Mouse (Mus musculus): ENCODE results near the gene Nwd2.

The Nwd2 gene

DNA sequence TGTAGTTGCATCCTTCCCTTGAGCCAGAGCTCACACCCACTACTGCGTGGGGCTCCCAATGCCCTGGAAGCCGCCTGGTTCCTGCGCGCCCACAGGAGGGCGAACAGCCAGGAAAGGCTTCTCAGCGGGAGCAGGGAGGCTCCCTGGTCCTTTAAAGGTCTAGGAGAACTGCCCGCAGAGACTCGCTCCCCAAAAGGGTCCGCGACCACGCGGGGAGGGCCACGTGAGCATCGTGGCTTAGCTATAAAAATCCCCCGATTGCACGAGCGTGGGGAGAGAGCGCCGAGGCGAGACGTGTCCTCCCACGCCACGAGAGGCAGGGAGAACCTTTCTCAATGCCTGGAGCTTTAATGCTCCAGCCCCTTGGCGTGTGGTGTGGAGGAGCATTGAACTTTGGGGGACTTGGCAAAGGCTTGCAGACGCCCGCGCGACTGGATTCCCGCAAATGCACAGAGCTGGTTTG is at the start of gene Nwd2:
Nwd2 (plus strand) TSS at position 33 of the 463 bp plus-strand sequence.
- DNase-seq (ENCODE audit: low spot score): no peak

DNA sequence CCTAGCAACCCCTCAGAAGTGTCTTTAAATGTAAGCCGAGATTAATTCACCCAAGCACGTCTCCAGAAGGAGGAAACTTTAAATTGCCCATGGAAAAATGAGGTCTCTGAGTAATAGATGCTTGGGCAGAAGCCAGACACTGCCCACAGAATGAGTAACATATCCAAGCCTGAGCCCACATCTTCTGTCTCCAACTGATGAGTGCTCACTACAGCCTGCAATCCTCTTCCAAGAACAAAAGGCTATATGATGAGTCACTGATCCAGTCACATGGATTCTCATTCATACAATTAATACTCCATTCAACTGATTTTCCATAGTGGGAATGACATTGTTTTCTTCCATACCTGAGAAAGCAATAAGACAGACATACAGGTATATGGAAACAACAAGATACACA is 41.5 kb upstream of the Nwd2 start:
- DNase-seq (ENCODE audit: low spot score): no peak

DNA sequence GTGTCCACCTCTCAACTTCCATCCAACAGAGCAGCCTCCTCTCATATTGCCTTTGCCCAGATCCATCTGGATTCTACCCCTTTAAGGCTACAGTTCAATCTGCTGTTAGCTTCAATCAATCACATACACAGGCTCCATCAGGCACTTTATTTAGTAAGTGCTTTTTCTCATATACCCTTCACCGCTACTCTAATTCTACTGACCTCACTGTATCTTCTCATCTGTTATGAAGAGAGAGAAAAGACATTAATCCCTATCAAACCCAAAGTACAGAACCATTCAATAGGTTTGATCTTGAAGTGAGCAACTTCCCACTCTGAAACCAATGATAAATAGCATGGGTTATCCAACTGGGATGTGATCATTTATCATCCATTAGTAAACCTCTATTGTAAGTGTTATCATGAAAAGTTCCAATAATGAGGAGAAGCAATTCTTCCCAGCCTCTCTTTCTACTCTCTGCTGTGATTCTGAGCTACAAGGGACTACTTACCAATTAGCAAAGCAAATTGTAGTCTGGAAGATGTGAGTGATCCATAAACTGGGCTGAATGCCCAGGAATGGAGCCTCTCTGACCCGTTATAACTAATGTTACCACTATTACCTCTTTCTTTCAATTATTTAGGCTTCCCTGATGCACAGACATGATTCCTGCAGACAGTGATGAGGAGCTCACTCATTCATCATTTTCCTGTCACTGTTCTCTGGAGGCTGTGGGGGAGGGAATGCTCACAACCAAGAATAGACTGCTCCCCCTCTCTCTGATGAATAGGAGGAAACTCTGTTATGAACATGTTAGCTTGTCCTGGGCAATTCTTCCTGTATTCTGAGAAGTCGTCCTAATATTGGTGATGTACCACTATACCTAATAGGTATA is 31.9 kb upstream of the Nwd2 start:
- DNase-seq (ENCODE audit: low spot score): no peak

DNA sequence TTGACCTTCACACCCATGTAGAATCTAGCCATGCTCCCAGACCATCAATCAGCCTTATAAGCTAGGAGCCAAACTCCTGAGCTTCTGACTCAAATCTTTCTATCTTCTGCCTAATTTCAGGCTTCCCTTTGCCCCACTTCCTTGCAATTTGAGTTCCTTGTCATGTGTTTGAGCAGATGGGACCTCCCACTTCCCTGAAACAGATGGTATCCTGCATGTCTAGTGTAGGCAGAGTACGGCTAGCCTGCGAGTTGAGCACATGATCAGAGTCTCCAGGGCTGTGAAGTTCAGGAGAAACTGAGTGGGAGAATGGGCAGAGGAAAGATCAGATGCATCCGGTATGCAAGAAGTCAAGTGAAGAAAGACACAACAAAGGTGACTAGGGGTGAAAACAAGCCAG is 24.8 kb upstream of the Nwd2 start:
- no peak for DNase-seq (ENCODE audit: low spot score)

DNA sequence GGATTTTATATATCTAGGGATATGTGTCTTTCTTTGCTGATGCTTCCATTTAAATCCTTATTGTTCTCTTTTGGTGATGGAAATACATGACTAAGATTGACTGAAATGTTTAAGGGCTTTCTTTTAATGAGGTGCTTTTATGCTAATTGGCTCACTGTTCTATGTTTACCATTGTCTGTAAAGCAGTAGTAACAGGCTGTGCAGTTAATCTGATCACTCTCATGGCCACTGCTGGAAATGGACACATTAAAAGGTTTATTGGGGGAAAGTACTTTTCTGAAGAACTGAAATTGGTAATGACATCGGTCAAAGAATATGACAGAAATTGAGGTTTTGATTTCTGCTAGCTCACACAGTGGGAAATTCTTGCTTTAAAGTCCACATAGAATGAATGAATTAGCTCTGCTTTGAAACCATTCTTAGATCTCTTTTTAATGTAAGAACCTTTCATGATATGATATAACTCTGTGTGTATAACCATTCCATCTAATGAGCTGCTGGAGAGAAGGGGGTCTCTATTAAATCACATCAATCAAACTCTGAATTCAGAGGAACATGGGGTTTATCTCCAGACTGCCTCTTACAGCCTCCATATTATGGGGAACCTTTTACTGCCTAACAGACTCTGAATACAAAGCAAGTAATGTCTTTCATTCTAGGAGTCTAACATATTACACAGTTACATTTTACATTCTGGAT is 20.9 kb upstream of the Nwd2 start:
- DNase-seq (ENCODE audit: low spot score): no peak

DNA sequence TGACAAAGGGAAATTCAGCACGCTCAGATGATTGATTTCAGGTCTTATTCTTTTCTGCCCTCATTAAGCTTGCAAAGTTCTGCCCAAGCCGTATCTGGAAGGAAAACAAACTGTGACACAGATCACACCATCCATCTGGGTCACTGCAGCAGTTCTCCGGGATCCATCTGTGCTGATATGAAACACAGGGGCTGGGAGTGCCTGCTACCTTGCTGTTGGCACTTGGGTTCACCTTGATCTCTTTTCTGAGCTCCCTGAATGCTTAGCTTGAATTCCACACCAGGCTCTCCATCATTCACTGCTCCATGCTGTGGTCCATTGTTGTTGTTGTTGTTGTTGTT is 20.4 kb upstream of the Nwd2 start:
- DNase-seq (ENCODE audit: low spot score): no peak

DNA sequence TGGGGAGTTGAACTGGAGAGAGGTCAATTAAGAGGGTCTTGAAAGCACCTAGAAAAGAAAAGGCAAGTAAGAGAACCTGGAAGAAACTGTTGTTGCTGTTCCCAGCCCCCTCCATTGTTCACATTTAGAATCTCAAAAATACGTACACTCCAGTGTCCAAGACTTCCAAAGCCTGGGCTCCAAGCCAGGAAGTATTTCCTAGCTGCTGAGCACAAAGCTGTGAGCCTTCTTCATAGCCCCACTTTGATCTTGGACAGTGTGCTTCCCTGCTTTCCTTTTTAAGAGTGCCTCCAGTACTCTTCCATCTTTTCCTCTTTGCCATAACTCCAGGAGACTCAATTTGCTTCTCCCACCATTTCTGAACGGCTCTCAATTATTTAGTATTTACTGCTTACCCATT is 14.3 kb upstream of the Nwd2 start:
- DNase-seq (ENCODE audit: low spot score): no peak

DNA sequence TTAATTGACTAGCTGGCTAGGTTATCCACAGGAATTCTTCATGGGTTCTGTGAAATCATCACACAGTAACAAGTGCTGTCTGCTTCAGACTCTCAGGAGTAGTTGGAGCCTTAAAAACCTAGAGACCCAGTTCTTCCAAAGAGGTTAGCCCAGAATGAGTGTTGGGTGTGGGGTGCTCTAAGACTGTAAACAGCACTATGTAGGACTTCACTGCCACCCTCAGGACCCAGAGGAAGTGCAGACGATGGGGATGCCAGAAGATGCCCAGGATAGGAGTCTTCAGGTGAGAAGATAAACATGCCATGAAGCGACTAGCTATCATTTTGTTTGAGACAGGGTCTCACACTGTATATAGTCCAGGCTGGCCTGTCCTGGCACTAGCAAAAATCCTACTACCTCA is 715 bp upstream of the Nwd2 start:
- DNase-seq (ENCODE audit: low spot score): no peak

DNA sequence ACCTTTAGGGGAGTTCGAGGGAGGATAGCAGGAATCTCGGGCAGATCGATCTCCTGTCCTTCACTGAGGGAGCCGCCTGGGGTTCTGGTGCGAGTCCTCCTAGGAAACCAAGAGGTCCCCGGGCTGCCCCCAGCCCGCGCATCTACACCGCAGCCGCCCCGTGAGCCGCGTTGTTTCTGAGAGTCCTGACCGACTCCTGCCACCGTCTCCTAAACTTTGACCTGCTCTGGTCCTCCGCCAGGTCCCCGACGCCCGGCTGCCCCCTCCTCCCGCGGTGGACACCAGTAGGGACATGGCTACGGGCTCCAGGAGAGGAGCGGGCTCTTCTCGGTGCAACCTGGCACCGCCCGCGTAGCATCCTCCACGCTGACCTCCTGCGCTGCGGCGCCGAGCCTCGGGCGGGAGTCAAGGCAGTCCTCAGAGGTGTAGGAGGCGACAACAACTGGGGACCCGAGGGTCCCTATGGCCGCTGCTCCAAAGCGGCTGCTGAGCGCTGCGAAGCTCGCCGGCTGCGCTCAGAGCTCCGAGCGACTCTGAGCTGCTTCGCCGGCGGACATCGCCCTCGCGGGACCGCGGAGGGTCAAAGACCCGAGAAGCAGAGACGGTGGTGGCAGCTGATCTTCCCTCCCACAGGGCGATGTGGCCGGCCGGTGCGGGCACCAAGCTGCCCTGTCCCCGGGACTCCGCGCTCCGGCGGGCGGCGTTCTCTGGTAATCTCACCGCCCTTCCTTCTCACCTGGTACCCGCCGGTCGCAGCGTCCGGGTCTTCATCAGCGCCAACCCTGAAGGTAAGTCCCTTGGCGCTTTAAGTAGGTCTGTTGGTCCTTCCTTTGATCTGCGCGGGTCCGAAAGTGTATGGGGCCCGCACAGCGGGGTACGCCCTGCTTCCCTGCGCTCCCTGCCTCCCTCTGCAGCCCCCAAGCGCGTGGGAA is 897 bp downstream of the Nwd2 start:
- DNase-seq (ENCODE audit: low spot score): peak; percentile 39

DNA sequence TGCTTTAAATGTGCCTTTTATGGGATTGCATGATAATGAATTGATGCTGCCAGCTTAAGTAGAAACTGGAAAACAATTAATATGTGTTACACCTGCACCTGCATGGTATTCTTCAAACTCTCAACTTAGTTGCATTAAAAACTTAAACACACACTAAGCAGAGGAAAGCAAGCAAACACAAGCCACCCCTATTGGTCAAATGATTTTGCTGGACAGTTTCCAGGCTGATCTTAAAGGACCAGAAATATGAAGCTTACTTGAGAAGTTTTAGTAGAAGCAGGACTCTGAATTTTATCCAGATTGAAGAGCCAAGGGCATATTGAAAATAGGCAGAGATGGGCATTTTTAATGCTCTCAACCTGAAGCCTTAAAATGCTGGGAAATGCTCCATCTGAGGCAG is 2.9 kb downstream of the Nwd2 start:
- DNase-seq (ENCODE audit: low spot score): no peak

DNA sequence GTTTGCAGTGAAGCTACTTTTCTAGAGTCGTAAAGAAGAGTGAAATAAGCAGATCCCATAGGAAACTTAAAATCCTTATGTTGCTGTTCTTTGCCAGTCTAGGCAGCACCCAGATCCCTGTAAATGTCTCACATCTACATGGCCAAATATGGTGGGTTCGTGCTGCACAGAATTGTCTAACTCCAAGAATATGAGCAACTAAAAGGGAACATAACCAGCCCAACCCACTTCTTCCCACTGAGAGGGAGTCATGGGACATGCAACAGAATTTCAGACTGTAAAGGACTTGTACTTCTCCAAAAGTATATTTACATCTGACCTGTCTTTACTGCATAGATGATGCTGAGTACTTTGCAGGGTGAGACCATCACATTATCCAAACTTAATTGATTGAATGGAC is 3.8 kb downstream of the Nwd2 start:
- no peak for DNase-seq (ENCODE audit: low spot score)

DNA sequence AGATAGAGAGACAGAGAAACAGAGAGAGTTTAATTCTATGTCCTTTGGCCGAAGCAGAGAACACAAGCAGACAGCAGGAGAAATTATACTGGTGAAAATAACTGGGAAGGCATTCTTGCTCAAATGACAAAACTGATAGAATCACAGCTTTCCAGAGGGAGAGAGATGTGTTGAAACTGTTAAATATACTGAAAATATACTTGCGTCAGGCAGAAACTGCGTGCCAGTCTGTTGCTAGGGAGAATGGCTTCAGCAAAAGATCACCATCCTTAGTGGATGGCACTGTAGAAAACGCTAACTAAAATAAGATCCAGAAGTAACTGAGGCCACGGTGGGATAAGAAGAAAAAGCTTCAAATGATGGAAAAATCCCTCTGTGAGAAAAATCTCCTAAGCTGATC is 18.0 kb downstream of the Nwd2 start:
- no peak for DNase-seq (ENCODE audit: low spot score)

DNA sequence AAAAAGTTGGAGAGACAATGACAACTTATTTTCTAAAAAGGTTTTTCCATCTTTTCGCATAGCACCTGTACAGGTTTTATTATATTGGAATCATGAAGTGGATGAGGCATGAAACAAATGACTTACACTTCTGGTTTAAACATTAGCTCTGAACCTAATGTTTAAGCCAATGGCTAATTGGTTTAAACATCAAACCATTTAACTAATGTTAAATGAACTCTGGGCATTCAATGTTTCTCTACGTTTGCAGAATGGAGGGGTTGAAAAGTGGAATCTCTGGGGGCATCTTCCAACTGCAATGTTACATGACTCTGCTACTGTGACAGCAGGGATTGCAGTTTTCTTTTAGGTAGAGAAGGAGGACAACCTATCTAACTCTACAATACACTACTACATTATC is 27.0 kb downstream of the Nwd2 start:
- DNase-seq (ENCODE audit: low spot score): no peak

DNA sequence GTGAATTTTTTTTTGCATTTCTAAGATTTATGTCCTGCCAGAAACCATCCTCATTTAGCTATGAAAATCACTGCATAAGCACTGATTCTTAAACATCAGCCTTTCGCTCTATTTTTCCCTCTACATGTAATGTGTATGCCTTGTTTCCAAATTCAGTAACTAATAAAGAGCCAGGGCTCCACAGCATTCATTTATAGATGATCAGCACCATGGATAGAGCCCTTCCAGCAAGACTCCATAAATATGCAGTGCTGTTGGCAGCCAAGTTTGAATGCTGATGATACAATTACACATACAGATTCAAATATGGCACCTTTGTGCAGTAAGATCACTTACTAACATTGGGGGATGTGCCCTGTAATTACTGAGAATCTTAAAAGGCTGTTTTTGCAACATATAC is 40.2 kb downstream of the Nwd2 start:
- no peak for DNase-seq (ENCODE audit: low spot score)

DNA sequence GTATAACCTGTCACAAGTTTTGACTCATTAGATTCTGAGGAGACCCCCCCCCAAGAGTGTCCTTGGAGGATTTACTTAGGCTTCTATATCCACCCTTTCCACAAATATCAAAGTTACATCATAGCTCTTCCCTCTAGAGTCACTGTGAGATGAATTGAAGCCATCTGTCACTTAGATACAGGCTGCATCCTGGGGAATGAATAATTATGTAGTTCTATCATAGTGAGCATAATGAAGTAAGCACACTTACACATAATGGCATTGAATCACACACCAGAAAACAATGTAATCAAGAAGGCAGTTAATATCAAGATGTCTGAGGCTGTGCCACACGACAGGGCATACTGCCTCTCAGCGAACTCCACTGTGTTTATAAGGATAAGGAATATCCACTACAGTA is 47.9 kb downstream of the Nwd2 start:
- no peak for DNase-seq (ENCODE audit: low spot score)

DNA sequence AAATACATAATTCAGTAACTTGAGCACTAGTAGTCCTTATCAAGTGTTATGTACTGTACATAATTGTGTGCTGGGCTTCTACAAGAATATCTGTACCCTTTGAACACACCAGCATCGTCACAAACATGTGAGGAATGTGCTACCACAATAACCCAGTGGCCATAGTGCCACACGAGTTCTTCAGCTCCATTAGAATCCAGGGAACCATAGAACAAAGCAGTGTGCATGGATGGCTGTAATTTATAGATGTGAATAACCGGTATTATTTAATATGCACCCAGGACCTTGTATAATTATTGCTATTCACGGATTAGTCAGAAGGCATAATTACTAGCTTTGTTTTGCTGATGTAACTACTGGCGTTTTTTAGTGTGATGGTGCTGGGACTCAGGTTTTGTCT is 48.3 kb downstream of the Nwd2 start:
- DNase-seq (ENCODE audit: low spot score): no peak

DNA sequence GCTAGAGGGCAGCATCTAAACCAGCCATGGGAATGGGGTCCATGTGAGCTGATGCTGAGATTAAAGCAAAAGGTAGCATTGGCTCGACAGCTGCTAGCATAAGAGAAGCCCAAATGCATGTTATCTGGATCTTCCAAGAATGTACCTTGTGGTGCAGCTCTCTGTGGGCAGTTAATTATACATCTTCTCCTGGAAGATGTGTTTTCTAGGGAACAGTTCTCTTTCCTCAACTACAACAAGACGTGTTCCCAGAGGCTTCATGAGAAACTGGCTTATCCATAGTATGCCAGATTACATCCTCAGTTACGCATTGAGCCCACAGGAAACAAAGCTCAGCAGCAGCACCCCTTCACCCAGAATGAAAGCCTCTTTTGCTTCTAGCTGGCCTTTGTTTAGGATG is 80.1 kb downstream of the Nwd2 start:
- DNase-seq (ENCODE audit: low spot score): no peak

DNA sequence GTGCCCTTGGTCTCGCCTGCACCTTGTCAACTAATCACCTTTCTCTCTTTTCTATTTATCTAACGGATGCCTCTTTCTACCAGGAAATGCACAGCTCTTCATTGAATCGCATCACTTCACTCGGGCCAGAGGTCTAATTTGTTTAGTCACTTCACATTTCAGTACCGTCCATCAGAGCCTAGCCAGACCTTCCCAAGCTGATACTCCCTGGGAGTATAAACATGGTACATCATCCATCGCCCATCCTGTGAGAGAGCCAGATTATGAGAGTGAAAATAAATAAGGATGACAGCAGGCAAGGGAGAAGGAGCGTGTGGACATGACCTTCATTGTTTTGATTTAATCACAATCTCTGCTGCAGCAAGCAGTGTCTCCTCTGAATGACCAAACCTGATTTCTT is 86.6 kb downstream of the Nwd2 start:
- no peak for DNase-seq (ENCODE audit: low spot score)

DNA sequence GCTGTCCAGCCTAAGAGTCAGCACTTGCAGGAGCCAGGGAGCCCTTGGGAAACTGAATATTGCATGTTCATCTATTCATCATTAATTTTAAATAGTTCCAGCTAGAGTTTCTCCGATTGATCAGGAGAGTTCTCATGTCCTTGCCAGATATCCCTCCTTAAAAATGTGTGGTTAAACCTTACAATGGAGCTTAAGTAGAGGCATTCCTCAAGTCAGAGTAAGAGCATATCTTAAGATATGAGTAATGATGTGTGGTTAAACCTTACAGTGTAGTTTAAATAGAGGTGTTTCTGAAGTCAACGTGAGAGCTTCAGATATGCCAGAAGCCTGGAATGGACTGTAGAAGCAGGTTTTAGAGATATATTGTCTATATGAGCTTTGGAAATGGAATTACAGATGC is 94.5 kb downstream of the Nwd2 start:
- no peak for DNase-seq (ENCODE audit: low spot score)

DNA sequence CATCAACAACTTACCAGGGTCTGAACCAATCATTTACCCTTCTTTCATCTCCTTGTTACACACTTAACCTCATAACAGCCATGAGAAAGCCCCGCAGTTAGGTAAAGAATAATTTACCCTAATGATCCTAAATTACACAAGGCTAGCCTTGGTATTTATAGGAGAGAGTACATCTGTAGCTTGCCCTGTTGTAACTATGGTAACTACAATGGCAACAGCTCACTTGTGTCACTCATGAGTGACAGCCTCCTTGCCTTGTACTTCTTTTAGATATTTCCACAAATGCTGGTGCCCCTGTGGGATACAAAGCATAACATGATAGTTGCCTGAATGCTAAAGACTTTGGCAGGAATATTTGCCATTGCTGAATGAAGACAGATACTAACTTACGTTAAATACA is 99.4 kb downstream of the Nwd2 start:
- DNase-seq (ENCODE audit: low spot score): no peak

DNA sequence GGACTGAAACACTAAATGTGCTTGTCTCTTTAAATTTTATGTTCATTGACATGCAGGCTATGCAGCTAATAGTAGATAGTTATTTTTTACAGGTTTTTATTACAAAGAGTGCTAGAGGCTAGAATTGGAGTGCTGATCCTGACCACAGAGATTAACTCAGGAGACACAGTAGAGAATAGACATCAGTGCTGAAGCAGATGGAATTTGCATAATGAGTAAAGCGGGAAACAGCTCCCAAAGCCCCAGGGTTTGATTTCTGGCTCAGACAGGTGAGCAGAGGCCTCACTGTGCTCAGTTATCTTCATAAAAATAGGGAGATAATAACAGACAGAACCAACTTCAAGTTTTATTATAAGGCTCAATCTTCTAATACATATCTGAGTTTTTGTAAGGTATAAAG is 99.9 kb downstream of the Nwd2 start:
- no peak for DNase-seq (ENCODE audit: low spot score)

DNA sequence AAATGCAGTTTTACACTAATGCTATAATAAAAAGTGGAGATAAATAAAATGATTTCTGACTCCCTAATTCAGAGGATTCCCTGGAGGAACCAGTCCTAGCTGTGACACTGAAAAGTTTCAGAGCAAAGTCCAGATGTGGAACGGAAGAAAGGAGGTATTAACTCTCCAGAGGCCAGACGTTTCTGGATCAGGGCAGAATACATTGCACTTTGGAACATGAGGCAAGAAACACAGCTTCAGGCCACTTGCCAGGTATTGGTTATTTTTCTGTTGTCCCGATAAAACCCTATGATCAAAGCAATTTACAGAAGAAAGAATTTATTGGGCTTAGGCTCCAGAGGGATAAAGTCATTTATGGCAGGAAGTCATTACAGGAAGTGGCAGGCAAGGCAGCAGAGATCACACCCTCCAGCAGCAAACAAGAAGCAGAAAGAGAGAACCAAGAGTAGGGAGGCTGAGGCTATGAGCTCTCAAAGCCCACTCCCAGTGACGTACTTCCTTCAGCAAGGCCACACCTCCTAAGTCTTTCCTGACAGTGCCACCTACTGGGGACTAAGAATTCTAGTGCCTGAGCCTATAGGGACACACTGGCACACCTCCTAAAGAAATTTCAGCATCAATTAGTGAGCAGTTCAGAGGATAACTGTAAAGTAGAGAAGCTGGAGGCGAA is 106.3 kb downstream of the Nwd2 start:
- no peak for DNase-seq (ENCODE audit: low spot score)

All from testis, postnatal 10 days (tissue).